Mouse (Mus musculus) lung, adult 2 months (tissue): ENCODE measurements around the gene Apaf1.

Experiments
- CTCF ChIP-seq: fragments of 200-500 bp; IDR thresholded peaks from 2 replicates; pipeline ENCODE4 v1.5.1; 2011; ENCODE audit warnings: mild to moderate bottlenecking, low read length, control low read depth; ENCODE audit not compliant: insufficient read depth
- POLR2A ChIP-seq: fragments of 200-500 bp; IDR thresholded peaks from 2 replicates; pipeline ENCODE4 v1.6.1; 2011; ENCODE audit warnings: low read depth, mild to moderate bottlenecking, control low read depth, low read length, borderline replicate concordance; ENCODE audit errors: extremely low read depth

- no peak for TF ChIP-seq CTCF
- TF ChIP-seq POLR2A: no peak
Measured at GRCm38 (mm10) chr10:90970560-90970959, 112.0 kb downstream of the Apaf1 start.
